Mouse (Mus musculus): ENCODE data around the gene Ube2l3. TPM values are rescaled to one million over a fixed set of nuclear protein-coding genes. Genes with fewer than 3 reads are reported as not detected.
A peak's percentile ranks its signal among the peaks of the same experiment; 100 is the strongest.

The Ube2l3 gene
- polyA plus RNA-seq, 1 experiment from 2014 or later: 181 TPM

DNA sequence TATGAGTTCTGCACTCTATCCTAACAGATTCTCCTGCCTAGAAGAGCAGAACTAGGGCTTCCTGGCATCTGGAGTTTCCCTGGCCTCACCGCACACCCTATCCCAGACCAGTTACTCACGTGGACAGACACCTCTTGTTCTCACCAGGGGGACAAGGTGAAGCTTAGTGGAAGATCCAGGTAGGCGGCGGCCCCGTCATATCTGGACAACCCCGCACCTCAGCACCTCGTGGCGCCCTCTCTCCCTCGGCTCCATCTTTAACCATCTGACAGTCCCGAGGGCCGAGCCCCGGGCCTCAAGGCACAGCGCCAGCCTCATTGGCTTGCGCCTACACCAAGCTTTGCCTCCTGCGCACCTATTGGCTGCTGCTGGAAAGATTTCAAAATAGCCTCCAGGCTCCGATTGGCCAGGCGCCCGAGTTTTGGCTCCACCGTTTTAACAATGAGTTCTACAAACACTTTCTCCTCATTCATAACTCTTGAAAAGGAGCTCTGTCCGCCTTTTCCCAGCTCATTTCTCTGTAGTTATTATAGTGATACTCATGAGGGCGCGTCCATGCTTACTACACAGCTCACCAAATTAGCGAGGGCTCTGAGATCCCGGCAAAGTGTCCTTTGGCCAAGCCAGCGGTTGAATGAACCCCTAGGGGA, 77.5 kb downstream of the Ube2l3 start, which contains the start of gene 2610318N02Rik:
Gene 2610318N02Rik (minus strand): TSS at position 297 of the 650 bp plus-strand sequence.
- no peak for TF ChIP-seq CTCF (IDR thresholded peaks at IDR 0.05)
- CTCF ChIA-PET: interaction anchor here (0.8 kb wide), 1 partner anchor 167 kb away, joined by 3 read pairs; no protein-coding TSS in a partner anchor
- no peaks in the 10 kb centered on the region for H3K27me3 ChIP-seq
- in situ Hi-C loops (cut with MboI; ENCODE audit: low pct_unique_long_range_greater_than_20kb): no loop called here
- POLR2A ChIA-PET: interaction anchor here (1.3 kb wide), 1 partner anchor 14 kb away, joined by 4 read pairs; the partner anchor contains the start of gene Ppil2
- ATAC-seq (peak; percentile 63), DNase-seq (ENCODE audit: low read depth, low spot score) (no peak)

DNA sequence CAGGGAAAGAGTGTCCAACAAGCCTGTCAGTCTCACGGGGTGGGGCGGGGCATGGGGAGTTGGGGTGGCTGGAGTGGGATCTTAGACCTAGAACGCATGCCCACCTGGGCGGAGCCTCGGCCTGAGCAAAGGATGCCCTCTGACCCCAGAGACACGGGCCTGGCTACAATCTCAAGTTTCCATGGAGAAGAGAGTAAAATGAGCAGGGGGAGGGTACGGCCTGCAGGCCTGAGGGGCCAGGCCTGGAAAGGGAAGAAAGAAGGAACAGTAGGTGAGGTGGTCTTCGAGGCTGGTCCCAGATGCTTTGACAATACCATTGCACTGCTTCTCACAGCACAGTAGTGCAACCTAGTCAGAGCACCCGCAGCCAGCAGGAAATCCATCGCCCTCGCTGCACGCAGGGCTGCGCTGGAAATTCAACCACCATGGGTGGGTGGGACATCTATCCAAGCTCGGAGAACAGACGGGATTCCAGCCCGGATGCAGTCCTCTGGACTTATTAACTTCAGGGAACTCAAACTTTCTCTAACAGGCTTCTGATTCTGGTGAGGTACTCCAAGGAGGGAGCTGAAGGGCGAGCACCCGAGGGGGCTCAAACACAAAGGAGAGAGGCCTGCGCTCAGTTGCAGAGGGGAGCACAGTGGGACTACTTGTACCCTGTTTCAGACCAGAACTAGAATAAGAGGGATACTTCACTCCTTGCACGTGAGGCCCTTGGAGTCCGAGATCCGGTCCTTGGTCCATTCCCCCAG, 78.2 kb downstream of the Ube2l3 start:
- no peak for TF ChIP-seq CTCF (IDR thresholded peaks at IDR 0.05)
- ATAC-seq (no peak), DNase-seq (ENCODE audit: low read depth, low spot score) (no peak)
- POLR2A ChIA-PET: interaction anchor here (1.3 kb wide), 1 partner anchor 14 kb away, joined by 4 read pairs; the partner anchor contains the start of gene Ppil2
- no peaks in the 10 kb centered on the region for H3K27me3 ChIP-seq
- in situ Hi-C loops (cut with MboI; ENCODE audit: low pct_unique_long_range_greater_than_20kb): no loop called here
- CTCF ChIA-PET: interaction anchor here (1.5 kb wide), 1 partner anchor 8 kb away, joined by 5 read pairs; the partner anchor contains the start of gene Sdf2l1

DNA sequence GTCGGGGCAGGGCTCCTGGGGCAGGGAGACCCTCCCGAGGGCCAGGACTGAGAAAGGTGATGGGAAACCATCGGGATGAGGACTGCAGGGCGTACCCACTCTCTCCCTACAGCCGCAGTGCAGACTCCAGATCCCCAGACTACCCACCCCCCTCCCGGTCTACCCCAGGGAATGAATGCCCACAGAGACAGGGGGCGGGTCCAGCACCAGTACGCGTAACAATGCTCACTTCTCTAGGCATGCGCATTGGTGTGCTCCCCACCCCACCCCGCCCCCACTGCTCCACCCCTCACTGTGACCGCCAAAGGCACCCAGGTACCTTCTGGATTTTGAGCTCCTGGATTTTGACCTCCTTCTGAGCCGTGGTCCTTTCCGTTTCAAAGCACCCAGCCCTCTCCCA, 80.9 kb downstream of the Ube2l3 start:
- no peaks in the 10 kb centered on the region for H3K27me3 ChIP-seq
- POLR2A ChIA-PET: no interaction called here
- CTCF ChIA-PET: no interaction called here
- no peak for ATAC-seq
- TF ChIP-seq CTCF (IDR thresholded peaks at IDR 0.05): no peak
- DNase-seq (ENCODE audit: low read depth, low spot score): no peak
- in situ Hi-C loops (cut with MboI; ENCODE audit: low pct_unique_long_range_greater_than_20kb): no loop called here

DNA sequence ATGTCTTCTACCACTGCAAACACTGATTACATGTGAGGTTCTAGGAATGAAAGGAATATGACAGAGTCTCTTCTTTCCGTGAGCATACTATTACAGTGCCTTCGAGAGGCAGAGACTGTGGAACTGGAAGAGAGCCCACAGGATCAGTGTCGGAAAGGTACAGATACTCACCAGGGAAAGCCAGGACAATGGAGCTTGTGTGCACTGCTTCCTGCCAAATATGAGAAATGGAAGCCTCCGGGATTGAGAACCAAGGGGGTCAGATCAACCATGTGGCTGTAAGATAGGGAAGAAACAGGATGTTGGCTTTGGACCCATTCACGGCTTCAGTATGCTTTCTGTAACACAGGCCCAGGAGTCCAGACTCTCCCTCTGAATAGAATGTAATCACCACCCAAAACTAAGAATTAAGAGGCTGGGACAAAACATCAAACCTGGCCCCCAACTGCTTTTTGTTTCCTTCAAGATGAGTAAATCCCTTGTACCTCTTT, 85.1 kb downstream of the Ube2l3 start:
- no peak for DNase-seq (ENCODE audit: low read depth, low spot score)
- no peaks in the 10 kb centered on the region for H3K27me3 ChIP-seq
- ChIA-PET POLR2A (no interaction called here), CTCF (no interaction called here)
- no peak for TF ChIP-seq CTCF (IDR thresholded peaks at IDR 0.05)
- in situ Hi-C loops (cut with MboI; ENCODE audit: low pct_unique_long_range_greater_than_20kb): no loop called here
- no peak for ATAC-seq

DNA sequence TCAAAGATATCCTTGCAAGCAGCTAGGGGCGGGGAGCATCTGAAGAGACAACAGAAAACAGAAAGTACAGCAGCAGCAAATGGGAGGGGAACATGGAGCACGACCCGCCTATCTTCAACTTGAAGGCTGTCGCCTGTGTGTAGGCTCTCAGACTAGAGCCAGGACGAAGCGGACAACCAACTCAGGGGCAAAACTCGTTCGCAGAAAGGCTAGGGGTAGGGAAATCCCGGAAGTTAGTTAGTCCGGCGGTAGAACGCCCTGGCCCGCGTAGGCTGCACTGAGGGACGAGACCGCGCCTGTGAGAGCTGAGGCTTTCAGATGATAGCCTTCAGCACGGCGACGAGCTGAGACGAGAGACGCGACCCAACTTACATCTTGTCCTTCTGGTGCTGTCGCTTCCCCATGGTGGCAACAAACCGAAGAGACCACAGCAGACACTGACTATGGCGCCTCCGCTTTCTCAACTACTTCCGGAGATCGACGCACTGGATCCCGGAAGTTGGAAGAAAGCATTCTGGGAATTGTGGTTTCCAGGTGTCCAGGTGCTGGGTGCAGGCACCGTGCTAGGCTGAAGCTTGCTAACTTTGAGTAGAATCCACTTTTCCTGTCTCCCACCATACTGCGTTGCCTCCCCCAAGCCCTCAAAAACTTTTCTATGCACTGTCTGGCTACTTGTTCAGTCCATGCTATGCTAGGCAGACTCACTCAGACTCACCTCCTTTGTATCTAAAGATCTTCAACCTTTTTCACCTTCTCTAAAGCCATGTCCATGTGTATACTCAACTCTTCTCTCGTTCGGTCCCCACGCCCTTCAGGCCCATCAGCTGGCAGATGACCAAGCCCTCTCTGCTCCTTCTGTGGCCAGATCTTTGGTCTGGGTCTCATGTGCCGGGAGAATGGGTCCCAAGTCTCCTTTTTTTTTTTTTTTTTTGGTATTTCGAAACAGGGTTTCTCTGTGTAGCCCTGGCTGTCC, 91.4 kb downstream of the Ube2l3 start, which contains the start of gene Ppil2:
Gene Ppil2 (minus strand): TSS at position 487 of the 973 bp plus-strand sequence.
- ChIA-PET POLR2A (interaction anchor here (1.4 kb wide), 1 partner anchor 14 kb away, joined by 4 read pairs; the partner anchor contains the start of gene 2610318N02Rik), CTCF (no interaction called here)
- ATAC-seq (peak; percentile 94), DNase-seq (ENCODE audit: low read depth, low spot score) (no peak)
- no peaks in the 10 kb centered on the region for H3K27me3 ChIP-seq
- in situ Hi-C loops (cut with MboI; ENCODE audit: low pct_unique_long_range_greater_than_20kb): no loop called here
- TF ChIP-seq CTCF (IDR thresholded peaks at IDR 0.05): no peak

DNA sequence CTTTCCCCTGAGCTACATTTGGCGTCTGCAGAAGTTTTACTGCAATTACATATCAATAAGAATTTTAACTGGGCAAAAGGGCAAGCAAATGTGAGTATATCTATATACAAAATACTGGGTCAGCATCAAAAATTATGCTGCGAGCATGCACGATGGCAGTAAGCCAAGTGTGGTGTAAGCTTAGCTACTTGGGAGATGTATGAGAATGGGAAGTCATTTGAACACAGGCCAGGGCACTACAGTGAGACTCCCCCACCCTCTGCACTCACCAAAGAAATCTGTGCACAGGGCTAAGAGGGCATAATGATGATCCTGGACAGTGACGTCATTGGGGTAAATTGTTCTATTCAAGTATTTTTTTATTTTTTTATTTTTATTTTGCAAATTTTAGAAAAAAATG, 97.8 kb downstream of the Ube2l3 start:
- DNase-seq (ENCODE audit: low read depth, low spot score) (no peak), ATAC-seq (no peak)
- in situ Hi-C loops (cut with MboI; ENCODE audit: low pct_unique_long_range_greater_than_20kb): no loop called here

DNA sequence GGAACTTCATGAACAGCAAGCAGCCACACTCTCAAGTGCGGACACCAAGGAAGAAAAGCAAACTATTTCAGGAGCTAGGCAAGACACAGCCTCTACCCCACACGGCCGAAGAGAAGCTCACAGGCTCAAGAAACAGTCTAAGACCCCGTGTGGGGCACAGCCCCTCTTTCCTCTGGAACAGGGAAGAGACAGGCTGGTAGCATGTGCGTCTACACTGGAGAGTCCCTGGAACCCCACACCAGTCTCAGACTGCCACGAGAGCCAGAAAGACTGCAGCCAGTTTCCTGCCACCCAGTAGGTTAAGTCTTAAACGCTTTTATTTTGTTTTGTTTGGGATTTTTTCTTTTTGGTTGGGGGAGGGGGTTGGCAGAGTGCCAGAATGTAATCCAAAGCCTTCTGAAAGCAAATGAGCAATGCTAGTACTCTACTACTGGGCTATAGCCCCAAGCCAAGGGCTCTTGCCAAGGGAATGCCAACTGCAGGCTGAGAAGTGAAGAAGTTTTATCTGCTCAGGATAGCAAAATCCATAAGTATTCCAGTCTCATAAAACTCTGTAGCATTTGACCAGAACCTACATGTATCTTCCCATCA, 99.7 kb downstream of the Ube2l3 start:
- in situ Hi-C loops (cut with MboI; ENCODE audit: low pct_unique_long_range_greater_than_20kb): no loop called here
- ATAC-seq: peak; percentile 57
- no peak for DNase-seq (ENCODE audit: low read depth, low spot score)
- H3K27me3 ChIP-seq: no peaks in the 10 kb centered on the region
- CTCF ChIA-PET: no interaction called here
- no peak for TF ChIP-seq CTCF (IDR thresholded peaks at IDR 0.05)
- POLR2A ChIA-PET: no interaction called here

More for the DNA sequence above, 97.8 kb downstream of the Ube2l3 start:
- ChIA-PET CTCF (interaction anchor here (1.2 kb wide), 1 partner anchor 24 kb away, joined by 3 read pairs; no protein-coding TSS in a partner anchor), POLR2A (interaction anchor here (0.6 kb wide), 1 partner anchor 76 kb away, joined by 3 read pairs; no protein-coding TSS in a partner anchor)
- no peak for TF ChIP-seq CTCF (IDR thresholded peaks at IDR 0.05)
- H3K27me3 ChIP-seq: no peaks in the 10 kb centered on the region

Other genes with a start within 250 kb of the Ube2l3 start
- gene Mapk1, start 219.3 kb downstream of the Ube2l3 start, polyA plus RNA-seq (2021): 142 TPM
- 3.8 TPM for gene Ypel1, start 133.0 kb downstream of the Ube2l3 start, polyA plus RNA-seq (2021)
- 77.7 TPM for gene Ppil2, start 91.4 kb downstream of the Ube2l3 start, polyA plus RNA-seq (2021)
- gene 2610318N02Rik, start 77.5 kb downstream of the Ube2l3 start, polyA plus RNA-seq (2021): 2.7 TPM
- gene Sdf2l1, start 70.3 kb downstream of the Ube2l3 start, polyA plus RNA-seq (2021): 40.8 TPM
- 9.1 TPM for gene Ydjc, start 58.0 kb downstream of the Ube2l3 start, polyA plus RNA-seq (2021)
- 0.21 TPM for gene Ccdc116, start 55.4 kb downstream of the Ube2l3 start, polyA plus RNA-seq (2021)
- 0.05 TPM for gene Rimbp3, start 6.0 kb upstream of the Ube2l3 start, polyA plus RNA-seq (2021)
- 1.6 TPM for gene Hic2, start 30.9 kb upstream of the Ube2l3 start, polyA plus RNA-seq (2021)
- 9.2 TPM for gene Tmem191c, start 73.4 kb upstream of the Ube2l3 start, polyA plus RNA-seq (2021)
- 0.12 TPM for gene Serpind1, start 128.7 kb upstream of the Ube2l3 start, polyA plus RNA-seq (2021)
- gene Snap29, start 203.3 kb upstream of the Ube2l3 start, polyA plus RNA-seq (2021): 28.3 TPM
- 81.9 TPM for gene Pi4ka, start 203.7 kb upstream of the Ube2l3 start, polyA plus RNA-seq (2021)
- gene Crkl, start 249.3 kb upstream of the Ube2l3 start, polyA plus RNA-seq (2021): 27.1 TPM

Measured in Patski (cell line).